Mouse (Mus musculus) brown adipose tissue, adult 24 weeks (tissue): ENCODE data around the gene Ube2m. TPM values are rescaled to one million over a fixed set of nuclear protein-coding genes. Genes with fewer than 3 reads are reported as not detected.

Experiments used
- H3K27ac ChIP-seq: fragments of 200-500 bp; replicated peaks from 2 replicates; pipeline ENCODE4 v1.5.1; 2012; ENCODE audit warnings: low read depth, mild to moderate bottlenecking, low read length
- H3K4me1 ChIP-seq: fragments of 200-500 bp; 2 replicates; pipeline ENCODE4 v1.6.1; 2012; ENCODE audit warnings: low read length, mixed read lengths; ENCODE audit not compliant: control insufficient read depth, insufficient read depth, insufficient read length
- H3K4me3 ChIP-seq: fragments of 200-500 bp; 2 replicates; pipeline ENCODE4 v1.5.1; 2012; ENCODE audit warnings: low read depth, mild to moderate bottlenecking, low read length, moderate library complexity; ENCODE audit not compliant: insufficient read depth
- polyA plus RNA-seq: library from polyadenylated mRNA; stranded (reverse); fragments of >200 nt; gene quantifications from 2 replicates; pipeline ENCODE4 v1.2.4, GENCODE M21; 2012; ENCODE audit not compliant: missing spikeins, insufficient read depth, insufficient read length

Gene Ube2m
- polyA plus RNA-seq, 1 experiment, result 293 TPM

DNA sequence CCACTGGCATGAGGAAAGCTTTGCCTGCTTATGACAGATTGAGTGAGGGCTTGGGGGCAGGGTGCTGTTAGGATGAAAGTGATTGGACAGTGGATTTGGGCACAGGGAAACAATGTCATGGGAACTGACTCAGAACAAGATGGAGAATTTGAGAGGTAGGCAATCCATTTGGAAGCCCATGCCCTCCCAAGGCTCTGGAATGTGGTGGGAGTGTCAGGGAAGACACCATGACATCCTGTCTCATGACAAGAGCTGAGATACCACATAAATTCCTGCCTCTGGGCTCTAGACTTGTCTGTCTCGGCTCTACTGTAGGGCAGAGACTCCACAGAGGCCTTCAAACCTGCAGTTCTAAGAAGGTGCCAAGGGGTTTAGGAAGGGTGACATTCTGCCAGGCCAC, 3.2 kb upstream of the Ube2m start:
- H3K27ac ChIP-seq, result no peak overlapping the region
- H3K4me1 ChIP-seq, result no peaks in the 10 kb centered on the region; the same call in none of the 2 replicates
- no peak overlapping the region for H3K4me3 ChIP-seq

- Histone ChIP-seq H3K4me3 (peak overlapping the region; percentile 93), H3K27ac (no peak overlapping the region), H3K4me1 (no peaks in the 10 kb centered on the region; the same call in none of the 2 replicates)
Measured at GRCm38 (mm10) chr7:13039181-13039580, 1.1 kb upstream of the Ube2m start.

DNA sequence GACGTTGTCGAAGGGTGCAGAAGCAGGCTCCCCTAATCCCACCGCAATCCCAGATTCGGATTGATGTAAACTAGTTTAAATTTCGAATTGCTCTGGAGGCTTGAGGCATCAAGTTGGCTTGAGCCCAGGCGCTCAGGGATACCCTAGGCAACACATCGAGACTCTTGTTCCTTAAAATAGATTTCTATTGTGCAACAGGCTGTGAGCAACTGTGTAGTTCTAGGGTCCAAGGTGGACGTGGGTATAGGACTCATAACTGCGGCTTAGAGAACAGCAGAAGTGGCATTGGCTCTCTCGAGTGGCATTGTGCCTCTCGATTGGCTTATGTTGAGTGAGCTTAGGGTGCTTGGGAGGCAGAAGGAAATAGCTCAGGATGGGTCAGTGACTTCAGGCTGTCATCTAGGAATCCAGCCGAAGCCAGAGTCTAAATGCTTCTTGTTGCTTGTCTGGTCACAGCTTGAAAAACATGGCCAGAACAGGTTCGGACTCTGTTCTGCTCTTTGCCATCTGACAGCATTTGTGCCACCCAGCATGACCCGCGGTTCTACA, 620 bp upstream of the Ube2m start:
- Histone ChIP-seq H3K4me3 (peak overlapping the region; percentile 93), H3K27ac (peak overlapping the region; percentile 96), H3K4me1 (no peaks in the 10 kb centered on the region; the same call in none of the 2 replicates)

GRCm38 (mm10) chr7:13037366-13037765, 709 bp downstream of the Ube2m start:
- Histone ChIP-seq H3K4me1 (no peaks in the 10 kb centered on the region; the same call in none of the 2 replicates), H3K27ac (peak overlapping the region; percentile 92), H3K4me3 (peak overlapping the region; percentile 98)

DNA sequence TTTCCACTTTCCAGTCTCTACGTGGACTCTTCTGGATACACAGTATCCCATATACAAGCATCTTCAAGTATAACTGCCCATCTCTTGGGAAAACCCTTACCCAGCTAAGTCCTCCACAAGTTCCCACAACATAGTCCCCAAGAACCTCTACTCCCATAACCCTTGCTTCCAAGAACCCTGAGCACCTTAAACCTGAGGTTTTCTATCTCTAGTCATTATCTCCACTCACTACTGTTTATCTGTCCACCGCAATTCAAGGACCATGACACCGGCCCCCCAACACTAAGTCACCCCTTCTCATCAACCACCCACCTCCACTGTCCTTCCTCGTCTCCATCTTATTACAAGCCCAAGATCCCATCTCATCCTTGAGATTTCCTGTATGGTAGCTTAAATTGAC, 1.3 kb downstream of the Ube2m start:
- peak overlapping the region; percentile 92 for H3K27ac ChIP-seq
- H3K4me3 ChIP-seq, result peak overlapping the region; percentile 98
- no peaks in the 10 kb centered on the region; the same call in none of the 2 replicates for H3K4me1 ChIP-seq

DNA sequence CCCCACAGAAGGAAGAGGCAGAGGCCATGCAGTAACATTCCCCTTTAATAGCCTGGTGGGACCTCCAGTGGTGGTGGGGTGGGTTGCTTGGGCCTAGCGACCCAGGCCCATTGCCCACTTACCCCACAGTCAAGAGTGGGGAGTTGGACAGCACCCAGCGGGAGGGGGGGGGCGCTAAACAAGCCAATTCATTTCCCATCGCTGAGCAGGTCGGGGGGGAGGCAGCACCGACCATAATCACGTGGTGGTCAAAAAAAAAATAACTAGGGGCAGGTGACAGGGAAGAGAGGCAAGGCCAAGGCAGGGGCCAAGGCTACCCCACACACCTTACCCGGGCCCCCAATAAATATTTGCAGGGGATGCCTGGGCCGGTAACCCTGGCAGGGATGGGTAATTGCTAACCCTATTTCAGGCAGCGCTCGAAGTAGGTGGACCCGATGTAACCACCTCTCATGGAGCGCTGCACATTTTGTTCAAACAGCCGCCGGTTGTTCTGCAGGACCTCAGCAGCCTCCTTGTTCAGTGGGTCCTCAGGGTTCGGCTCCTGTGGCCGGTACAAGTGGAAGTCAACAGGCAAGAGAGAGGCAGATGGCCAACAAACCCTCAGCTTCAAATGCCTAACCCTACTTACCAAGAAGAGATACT, 2.7 kb downstream of the Ube2m start:
- peak overlapping the region; percentile 68 for H3K4me3 ChIP-seq
- no peak overlapping the region for H3K27ac ChIP-seq
- no peaks in the 10 kb centered on the region; the same call in none of the 2 replicates for H3K4me1 ChIP-seq

- Histone ChIP-seq H3K4me3 (peak within 1 kb of the TSS; percentile 68), H3K27ac (peak within 1 kb of the TSS; percentile 85), H3K4me1 (no peaks in the 10 kb centered on the region; the same call in none of the 2 replicates)
Measured at GRCm38 (mm10) chr7:13034148-13034977, 3.7 kb downstream of the Ube2m start, which contains the start of gene Chmp2a. Gene Chmp2a, minus strand, starts transcription at chr7:13034807.

GRCm38 (mm10) chr7:13033451-13034147, 4.5 kb downstream of the Ube2m start:
- peak overlapping the region; percentile 68 for H3K4me3 ChIP-seq
- H3K4me1 ChIP-seq, result no peaks in the 10 kb centered on the region; the same call in 1 of the 2 replicates
- H3K27ac ChIP-seq, result peak overlapping the region; percentile 85

DNA sequence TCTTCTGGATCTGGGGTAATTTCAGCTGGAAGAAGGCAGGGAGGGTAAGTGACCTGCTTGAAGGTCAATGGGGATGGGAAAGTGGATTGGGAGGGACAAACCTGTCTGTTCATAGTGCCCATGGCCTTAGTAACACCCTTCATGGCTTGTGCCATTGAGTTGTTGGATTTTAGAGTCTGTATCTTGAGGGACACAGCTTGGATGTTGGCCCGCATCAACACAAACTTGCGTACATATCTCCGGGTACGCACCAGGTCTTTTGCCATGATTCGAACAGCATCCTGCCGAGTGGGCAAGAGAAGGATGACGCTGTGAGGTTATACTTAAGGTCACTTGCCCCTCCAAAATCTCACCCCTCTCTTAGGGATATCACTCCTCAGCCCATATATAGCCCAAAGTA, 5.5 kb downstream of the Ube2m start:
- no peak overlapping the region for H3K27ac ChIP-seq
- no peak overlapping the region for H3K4me3 ChIP-seq
- H3K4me1 ChIP-seq, result no peaks in the 10 kb centered on the region; the same call in 1 of the 2 replicates

DNA sequence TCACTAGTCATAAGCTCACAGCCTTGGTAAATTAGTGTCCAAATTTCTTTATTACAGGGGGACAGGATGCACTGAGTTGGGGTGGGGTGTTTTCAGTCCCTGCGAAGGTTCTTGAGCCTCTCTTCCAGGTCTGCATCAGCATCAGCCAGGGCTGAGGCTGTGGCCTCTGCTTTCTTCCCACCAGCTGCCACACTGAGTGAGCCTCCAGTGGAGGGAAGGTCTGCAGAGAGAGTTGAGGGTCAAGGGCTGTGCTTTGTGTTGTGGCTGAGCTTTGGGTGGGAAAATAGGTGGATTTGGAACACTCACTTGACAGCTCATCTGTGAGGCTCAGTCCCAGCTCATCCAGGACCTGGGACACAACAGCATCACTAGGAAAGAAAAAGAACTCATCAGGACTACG, 6.1 kb downstream of the Ube2m start:
- no peak overlapping the region for H3K4me3 ChIP-seq
- no peak overlapping the region for H3K27ac ChIP-seq
- no peaks in the 10 kb centered on the region; the same call in 1 of the 2 replicates for H3K4me1 ChIP-seq

DNA sequence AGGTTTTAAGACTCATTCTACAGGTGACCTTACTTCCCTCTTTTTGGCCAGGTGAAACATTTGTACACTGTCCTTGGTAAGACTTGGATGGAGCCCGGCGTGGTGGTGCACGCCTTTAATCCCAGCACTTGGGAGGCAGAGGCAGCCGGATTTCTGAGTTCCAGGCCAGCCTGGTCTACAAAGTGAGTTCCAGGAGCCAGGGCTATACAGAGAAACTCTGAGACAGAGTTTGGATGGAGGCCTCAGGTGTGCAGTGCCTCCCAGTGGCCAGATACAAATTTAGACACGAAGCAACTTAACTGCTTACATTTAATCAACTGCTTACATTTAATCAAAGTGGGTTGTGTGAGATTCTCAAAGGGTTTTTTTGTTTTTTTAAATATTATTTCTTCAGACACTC, 7.0 kb downstream of the Ube2m start:
- no peak overlapping the region for H3K27ac ChIP-seq
- no peak overlapping the region for H3K4me3 ChIP-seq
- no peaks in the 10 kb centered on the region for H3K4me1 ChIP-seq

- 0 out of 2 replicates have a peak, but pooled peaks cover 5% of the 10 kb centered on the region for H3K4me1 ChIP-seq
Measured at GRCm38 (mm10) chr7:13028986-13029385, 9.1 kb downstream of the Ube2m start.

DNA sequence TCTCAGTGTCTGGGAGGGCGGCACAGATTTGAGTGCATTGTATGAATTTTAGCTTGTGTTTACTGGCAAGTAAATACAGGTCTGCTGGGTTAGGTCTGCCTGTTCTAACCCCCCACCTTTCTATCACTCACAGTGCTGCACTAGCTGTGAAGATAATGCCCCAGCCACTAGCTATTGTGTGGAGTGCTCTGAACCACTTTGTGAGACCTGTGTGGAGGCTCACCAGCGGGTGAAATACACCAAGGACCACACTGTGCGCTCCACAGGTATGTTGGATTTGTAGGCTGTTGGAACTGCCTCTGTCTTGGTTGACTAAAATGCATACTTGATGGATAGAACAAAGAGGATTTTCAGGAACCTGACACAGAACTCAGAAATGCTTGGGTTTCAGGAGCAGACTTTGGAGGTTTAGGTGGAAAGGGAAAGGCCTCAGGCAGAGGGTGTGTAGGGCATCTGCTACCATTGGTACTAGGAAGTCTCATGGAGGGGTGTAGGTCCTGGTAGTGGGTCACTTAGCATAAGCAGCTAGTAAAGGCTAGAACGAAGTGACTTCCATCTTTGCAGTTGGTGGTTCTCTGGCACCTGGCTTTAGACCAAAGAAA, 12.5 kb downstream of the Ube2m start:
- no peak overlapping the region for H3K27ac ChIP-seq
- H3K4me1 ChIP-seq, result 0 out of 2 replicates have a peak, but pooled peaks cover 5% of the 10 kb centered on the region
- H3K4me3 ChIP-seq, result peak overlapping the region; percentile 85

More at GRCm38 (mm10) chr7:13028986-13029385, 9.1 kb downstream of the Ube2m start:
- Histone ChIP-seq H3K27ac (no peak overlapping the region), H3K4me3 (no peak overlapping the region)

DNA sequence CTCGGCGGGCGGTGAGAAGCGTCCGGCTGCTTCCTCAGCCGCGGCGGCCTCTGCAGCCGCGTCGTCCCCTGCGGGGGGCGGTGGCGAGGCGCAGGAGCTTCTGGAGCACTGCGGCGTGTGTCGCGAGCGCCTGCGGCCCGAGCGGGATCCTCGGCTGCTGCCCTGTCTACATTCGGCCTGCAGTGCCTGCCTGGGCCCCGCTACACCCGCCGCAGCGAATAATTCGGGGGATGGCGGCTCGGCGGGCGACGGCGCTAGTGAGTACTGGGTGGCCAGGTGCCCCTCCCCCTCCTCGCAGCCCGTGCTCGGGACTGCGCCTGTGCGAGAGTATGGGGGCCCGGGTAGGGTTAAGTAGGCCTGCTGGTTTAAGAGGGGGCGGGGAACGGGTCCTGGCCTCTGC, 13.3 kb downstream of the Ube2m start:
- H3K4me1 ChIP-seq, result 0 out of 2 replicates have a peak, but pooled peaks cover 5% of the 10 kb centered on the region
- H3K4me3 ChIP-seq, result peak overlapping the region; percentile 85
- H3K27ac ChIP-seq, result no peak overlapping the region; the same call in 1 of the 2 replicates
